Mouse (Mus musculus): ENCODE data around the gene Gm10295. TPM values are rescaled to one million over a fixed set of nuclear protein-coding genes. Genes with fewer than 3 reads are reported as not detected.

Gene Gm10295
- polyA plus RNA-seq (2015; fragmentation: Nextera tagmentation; extraction: Ambion mirVana), result not detected in 2 replicates

DNA sequence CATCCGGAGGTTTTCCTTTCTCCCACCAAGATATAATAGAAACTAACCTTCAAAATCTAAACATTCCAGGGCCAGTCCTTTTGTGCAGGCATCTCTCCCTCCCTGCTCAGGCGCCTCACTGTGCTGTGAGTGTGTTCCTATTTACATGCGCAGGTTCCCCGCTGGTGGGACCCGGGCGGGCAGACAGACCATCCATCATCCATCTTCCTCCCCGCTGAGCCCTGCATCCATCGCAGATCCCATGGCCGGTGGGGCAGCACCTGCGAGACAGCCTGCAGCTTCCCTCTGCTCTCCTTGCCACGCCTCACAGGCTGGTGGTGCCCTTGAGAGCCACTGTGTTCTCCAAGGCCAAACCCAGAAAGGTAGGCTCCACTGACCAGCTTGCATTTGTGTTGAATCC is at the start of gene Gm10295:
Gene Gm10295 (minus strand): TSS at position 122 of the 400 bp plus-strand sequence.

All from urinary bladder, postnatal 0 days (tissue).